Mouse (Mus musculus) midbrain, embryonic 15.5 days (tissue): ENCODE measurements around the gene Unk. TPM values are rescaled to one million over a fixed set of nuclear protein-coding genes. Genes with fewer than 3 reads are reported as not detected.

ENCODE experiments used
- ATAC-seq: fragments of 200-750 bp; cut with Nextera tagmentation; replicated peaks from 2 replicates; pipeline ENCODE4 v1.8.0; 2017; ENCODE audit warnings: moderate TSS enrichment
- H3K27ac ChIP-seq: fragments of 300-500 bp; sonication (generic); 2 replicates; pipeline ENCODE4 v1.5.1; 2015; ENCODE audit warnings: mild to moderate bottlenecking, inconsistent platforms
- H3K27me3 ChIP-seq: fragments of 300-500 bp; sonication (generic); replicated peaks from 2 replicates; pipeline ENCODE4 v1.6.1; 2015; ENCODE audit warnings: inconsistent platforms
- H3K36me3 ChIP-seq: fragments of 300-500 bp; sonication (generic); replicated peaks from 2 replicates; pipeline ENCODE4 v1.6.1; 2015; ENCODE audit warnings: inconsistent platforms
- H3K4me1 ChIP-seq: fragments of 300-500 bp; sonication (generic); 2 replicates; pipeline ENCODE4 v1.6.1; 2015; ENCODE audit warnings: inconsistent platforms
- H3K4me2 ChIP-seq: fragments of 300-500 bp; sonication (generic); 2 replicates; pipeline ENCODE4 v1.6.1; 2015; ENCODE audit warnings: inconsistent platforms, mild to moderate bottlenecking, moderate library complexity
- H3K4me3 ChIP-seq: fragments of 300-500 bp; sonication (generic); 2 replicates; pipeline ENCODE4 v1.5.1; 2015; ENCODE audit warnings: mild to moderate bottlenecking, inconsistent platforms
- H3K9ac ChIP-seq: fragments of 300-500 bp; sonication (generic); 2 replicates; pipeline ENCODE4 v1.6.1; 2015; ENCODE audit warnings: mild to moderate bottlenecking, inconsistent platforms
- H3K9me3 ChIP-seq: fragments of 300-500 bp; sonication (generic); 2 replicates; pipeline ENCODE4 v1.6.1; 2016; ENCODE audit warnings: inconsistent platforms
- WGBS: fragments of 180-500 bp; shearing (Covaris S2); methylation state at CpG from one replicate; pipeline ENCODE4 v1.1.7; 2015; ENCODE audit warnings: mixed read lengths; 5-methylcytosine and 5-hydroxymethylcytosine counted together
- polyA plus RNA-seq: library from polyadenylated mRNA; unstranded; fragments of >200 nt; fragmentation: Nextera tagmentation; extraction: Ambion mirVana; gene quantifications from 2 replicates; pipeline ENCODE4 v1.2.1, GENCODE M21; 2015

Gene Unk
- polyA plus RNA-seq, 1 experiment from 2014 or later, result 39.7 TPM

- Histone ChIP-seq H3K9me3 (no peaks in the 10 kb centered on the region), H3K27me3 (0 out of 2 replicates have a peak, but pooled peaks cover 8% of the 10 kb centered on the region), H3K27ac (no peak overlapping the region), H3K9ac (no peak overlapping the region), H3K36me3 (no peaks in the 10 kb centered on the region), H3K4me3 (no peak overlapping the region), H3K4me2 (no peak overlapping the region), H3K4me1 (peaks cover 21% of the 10 kb centered on the region)
- no peak for ATAC-seq
- 95% methylated on average over 3 of the region's 3 CpGs for WGBS
Observed at GRCm38 (mm10) chr11:116002894-116003293, 27.2 kb upstream of the Unk start.

GRCm38 (mm10) chr11:116004186-116004823, 25.8 kb upstream of the Unk start:
- Histone ChIP-seq H3K4me3 (peak overlapping the region; percentile 32), H3K27ac (no peak overlapping the region), H3K4me2 (peak overlapping the region; percentile 57), H3K36me3 (no peaks in the 10 kb centered on the region), H3K9ac (peak overlapping the region; percentile 12; the same call in 1 of the 2 replicates), H3K4me1 (peaks cover 21% of the 10 kb centered on the region), H3K9me3 (no peaks in the 10 kb centered on the region), H3K27me3 (0 out of 2 replicates have a peak, but pooled peaks cover 8% of the 10 kb centered on the region)
- no peak for ATAC-seq
- 34% methylated on average over 8 of the region's 8 CpGs for WGBS

GRCm38 (mm10) chr11:116004840-116005700, 25.1 kb upstream of the Unk start:
- no peaks in the 10 kb centered on the region for H3K9me3 ChIP-seq
- ATAC-seq, result peak; percentile 51; the same call in 1 of the 2 replicates
- H3K27me3 ChIP-seq, result 0 out of 2 replicates have a peak, but pooled peaks cover 3% of the 10 kb centered on the region
- peak overlapping the region; percentile 32 for H3K4me3 ChIP-seq
- no peaks in the 10 kb centered on the region for H3K36me3 ChIP-seq
- WGBS, result 6% methylated on average over 53 of the region's 54 CpGs
- H3K27ac ChIP-seq, result no peak overlapping the region
- peak overlapping the region; percentile 57 for H3K4me2 ChIP-seq
- H3K4me1 ChIP-seq, result peaks cover 21% of the 10 kb centered on the region
- peak overlapping the region; percentile 12; the same call in 1 of the 2 replicates for H3K9ac ChIP-seq

- no peak overlapping the region for H3K9ac ChIP-seq
- peaks cover 17% of the 10 kb centered on the region for H3K4me1 ChIP-seq
- 70% methylated on average over 9 of the region's 9 CpGs for WGBS
- no peaks in the 10 kb centered on the region for H3K9me3 ChIP-seq
- H3K27ac ChIP-seq, result no peak overlapping the region
- no peaks in the 10 kb centered on the region for H3K27me3 ChIP-seq
- no peak for ATAC-seq
- no peak overlapping the region for H3K4me2 ChIP-seq
- no peak overlapping the region for H3K4me3 ChIP-seq
- H3K36me3 ChIP-seq, result no peaks in the 10 kb centered on the region
Observed at GRCm38 (mm10) chr11:116005701-116006419, 24.3 kb upstream of the Unk start.

- Histone ChIP-seq H3K27ac (no peak overlapping the region), H3K4me3 (no peak overlapping the region), H3K9ac (no peak overlapping the region), H3K9me3 (no peaks in the 10 kb centered on the region), H3K4me1 (peaks cover 28% of the 10 kb centered on the region), H3K27me3 (no peaks in the 10 kb centered on the region), H3K36me3 (no peaks in the 10 kb centered on the region), H3K4me2 (no peak overlapping the region)
- ATAC-seq, result no peak
- 88% methylated on average over 28 of the region's 28 CpGs for WGBS
Observed at GRCm38 (mm10) chr11:116007095-116007850, 22.8 kb upstream of the Unk start.

GRCm38 (mm10) chr11:116008411-116008810, 21.7 kb upstream of the Unk start:
- H3K4me3 ChIP-seq, result no peak overlapping the region
- H3K36me3 ChIP-seq, result no peaks in the 10 kb centered on the region
- no peaks in the 10 kb centered on the region for H3K9me3 ChIP-seq
- no peak for ATAC-seq
- no peak overlapping the region for H3K4me2 ChIP-seq
- H3K9ac ChIP-seq, result no peak overlapping the region
- 85% methylated on average over 11 of the region's 11 CpGs for WGBS
- peaks cover 35% of the 10 kb centered on the region for H3K4me1 ChIP-seq
- H3K27me3 ChIP-seq, result no peaks in the 10 kb centered on the region
- no peak overlapping the region for H3K27ac ChIP-seq

- Histone ChIP-seq H3K4me2 (no peak overlapping the region), H3K9me3 (no peaks in the 10 kb centered on the region), H3K9ac (no peak overlapping the region), H3K4me3 (no peak overlapping the region), H3K4me1 (peaks cover 35% of the 10 kb centered on the region), H3K36me3 (no peaks in the 10 kb centered on the region), H3K27me3 (no peaks in the 10 kb centered on the region), H3K27ac (no peak overlapping the region)
- ATAC-seq, result no peak
- 86% methylated on average over 13 of the region's 13 CpGs for WGBS
Observed at GRCm38 (mm10) chr11:116008832-116009375, 21.2 kb upstream of the Unk start.

GRCm38 (mm10) chr11:116009661-116010060, 20.5 kb upstream of the Unk start:
- WGBS, result 90% methylated on average over 11 of the region's 11 CpGs
- Histone ChIP-seq H3K9ac (no peak overlapping the region), H3K27me3 (no peaks in the 10 kb centered on the region), H3K4me3 (no peak overlapping the region), H3K4me2 (no peak overlapping the region), H3K36me3 (no peaks in the 10 kb centered on the region), H3K27ac (no peak overlapping the region), H3K4me1 (peaks cover 29% of the 10 kb centered on the region), H3K9me3 (no peaks in the 10 kb centered on the region)
- ATAC-seq, result no peak

- no peak overlapping the region for H3K4me3 ChIP-seq
- no peak overlapping the region for H3K27ac ChIP-seq
- no peaks in the 10 kb centered on the region for H3K36me3 ChIP-seq
- peaks cover 24% of the 10 kb centered on the region for H3K4me1 ChIP-seq
- no peak for ATAC-seq
- no peak overlapping the region for H3K9ac ChIP-seq
- WGBS, result 93% methylated on average over 8 of the region's 8 CpGs
- H3K27me3 ChIP-seq, result no peaks in the 10 kb centered on the region
- H3K4me2 ChIP-seq, result 0 out of 2 replicates have a peak overlapping the region, but pooled peaks have one; percentile 1
- H3K9me3 ChIP-seq, result no peaks in the 10 kb centered on the region
Observed at GRCm38 (mm10) chr11:116010146-116010545, 20.0 kb upstream of the Unk start.

GRCm38 (mm10) chr11:116010948-116011347, 19.2 kb upstream of the Unk start:
- WGBS, result 84% methylated on average over 5 of the region's 5 CpGs
- no peak overlapping the region for H3K27ac ChIP-seq
- peaks cover 18% of the 10 kb centered on the region for H3K4me1 ChIP-seq
- H3K4me2 ChIP-seq, result no peak overlapping the region
- no peaks in the 10 kb centered on the region for H3K27me3 ChIP-seq
- no peaks in the 10 kb centered on the region for H3K9me3 ChIP-seq
- H3K9ac ChIP-seq, result no peak overlapping the region
- no peak overlapping the region for H3K4me3 ChIP-seq
- H3K36me3 ChIP-seq, result no peaks in the 10 kb centered on the region
- no peak for ATAC-seq

- H3K36me3 ChIP-seq, result no peaks in the 10 kb centered on the region
- peaks cover 18% of the 10 kb centered on the region for H3K4me1 ChIP-seq
- peak overlapping the region; percentile 78; the same call in 1 of the 2 replicates for H3K27ac ChIP-seq
- H3K27me3 ChIP-seq, result no peaks in the 10 kb centered on the region
- H3K9ac ChIP-seq, result peak overlapping the region; percentile 61
- H3K4me3 ChIP-seq, result peak overlapping the region; percentile 57
- 23% methylated on average over 14 of the region's 14 CpGs for WGBS
- no peak; the same call in 1 of the 2 replicates for ATAC-seq
- H3K9me3 ChIP-seq, result no peaks in the 10 kb centered on the region
- H3K4me2 ChIP-seq, result peak overlapping the region; percentile 83
Observed at GRCm38 (mm10) chr11:116011529-116012261, 18.4 kb upstream of the Unk start.
